Mouse (Mus musculus): Measurements from ENCODE around the gene Hes5. TPM values are rescaled to one million over a fixed set of nuclear protein-coding genes. Genes with fewer than 3 reads are reported as not detected.

Hes5 gene
- polyA plus RNA-seq, 2 experiments, result 0.77 to 1.6 TPM

DNA sequence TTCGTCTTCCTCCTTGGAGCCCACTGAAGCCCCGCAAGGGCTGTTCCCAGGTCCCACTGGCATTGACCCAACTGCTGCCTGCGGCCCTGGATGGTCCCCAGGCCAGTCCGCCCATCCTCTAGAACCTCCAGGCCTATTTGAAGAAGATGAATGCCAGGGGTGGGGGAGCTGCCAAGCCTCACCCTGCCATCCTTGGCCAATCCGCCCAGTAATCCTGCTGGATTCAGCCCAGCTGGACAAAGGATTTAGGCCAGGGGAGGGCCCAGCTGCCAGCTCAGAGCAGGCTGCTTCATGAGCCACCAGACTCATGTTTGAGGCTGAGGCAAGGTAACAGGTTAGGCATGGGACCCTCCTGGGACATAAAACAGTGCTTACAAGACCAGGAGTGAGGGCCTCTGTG, 50.1 kb downstream of the Hes5 start:
- WGBS, result 86% methylated on average over 5 of the region's 5 CpGs

DNA sequence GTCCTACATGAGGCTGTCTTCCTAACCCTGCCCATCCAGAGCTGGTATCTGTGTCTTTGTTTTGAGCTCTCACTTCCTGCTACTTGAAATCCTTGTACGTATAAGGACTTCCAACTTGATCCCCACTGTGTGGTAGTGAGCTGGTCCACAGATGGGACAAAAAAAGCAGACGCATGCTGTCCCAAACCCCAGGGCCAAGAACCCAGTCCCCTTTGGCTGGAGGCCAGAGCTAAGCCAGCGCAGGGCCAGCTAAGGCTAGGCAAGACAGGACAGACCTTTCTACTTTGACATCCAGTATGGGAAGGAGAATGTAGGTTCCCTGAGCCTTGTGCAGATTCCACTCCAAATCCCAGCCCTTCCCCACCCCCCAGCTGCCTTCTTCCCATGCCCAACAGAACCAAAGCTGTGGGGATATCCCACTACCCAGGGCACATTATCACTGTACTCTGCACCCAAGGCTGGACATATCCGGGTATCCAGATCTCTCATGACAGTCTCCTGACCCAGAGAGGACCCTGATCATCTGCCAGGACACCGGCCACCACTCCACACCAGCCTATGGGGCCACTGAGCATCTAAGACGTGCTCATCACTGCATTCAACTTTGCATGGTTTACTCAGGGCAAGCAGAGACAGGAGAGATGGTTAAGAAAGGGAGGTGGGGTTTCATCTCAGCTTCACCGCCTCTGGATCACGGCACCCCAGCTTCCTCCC, 50.7 kb downstream of the Hes5 start:
- Histone ChIP-seq H3K27me3 (ENCODE audit: control insufficient read depth, insufficient read depth, low read length) (no peaks in the 10 kb centered on the region), H3K9me3 (ENCODE audit: control insufficient read depth, low read length) (no peaks in the 10 kb centered on the region), H3K4me1 (ENCODE audit: control insufficient read depth, insufficient read depth, low read length) (no peaks in the 10 kb centered on the region), H3K9ac (ENCODE audit: low read depth, low read length, severe bottlenecking) (no peak overlapping the region), H3K4me2 (replicated peaks; ENCODE audit: low read depth, low read length, severe bottlenecking) (no peak overlapping the region), H3K36me3 (ENCODE audit: control insufficient read depth, insufficient read depth, low read length) (no peaks in the 10 kb centered on the region), H3K27ac (replicated peaks; ENCODE audit: low read depth, low read length) (no peak overlapping the region), H3K4me3 (replicated peaks; ENCODE audit: low read length) (no peak overlapping the region)
- no peak for ATAC-seq (ENCODE audit: low FRiP score, low read depth)
- TF ChIP-seq POLR2A (IDR thresholded peaks at IDR 0.05; ENCODE audit: borderline replicate concordance, extremely low read depth, insufficient read depth, insufficient read length), result no peak
- WGBS, result 70% methylated on average over 8 of the region's 8 CpGs
- DNase-seq (ENCODE audit: low spot score), result no peak

More for the DNA sequence above, 50.1 kb downstream of the Hes5 start:
- ATAC-seq (ENCODE audit: low FRiP score, low read depth) (no peak), DNase-seq (ENCODE audit: low spot score) (no peak)
- H3K9ac ChIP-seq (ENCODE audit: low read depth, low read length, severe bottlenecking), result no peak overlapping the region
- H3K36me3 ChIP-seq (ENCODE audit: control insufficient read depth, insufficient read depth, low read length), result no peaks in the 10 kb centered on the region
- no peaks in the 10 kb centered on the region for H3K27me3 ChIP-seq (ENCODE audit: control insufficient read depth, insufficient read depth, low read length)
- H3K27ac ChIP-seq (replicated peaks; ENCODE audit: low read depth, low read length), result no peak overlapping the region
- no peak for TF ChIP-seq POLR2A (IDR thresholded peaks at IDR 0.05; ENCODE audit: borderline replicate concordance, extremely low read depth, insufficient read depth, insufficient read length)
- no peak overlapping the region for H3K4me3 ChIP-seq (replicated peaks; ENCODE audit: low read length)
- H3K9me3 ChIP-seq (ENCODE audit: control insufficient read depth, low read length), result no peaks in the 10 kb centered on the region
- no peaks in the 10 kb centered on the region for H3K4me1 ChIP-seq (ENCODE audit: control insufficient read depth, insufficient read depth, low read length)
- H3K4me2 ChIP-seq (replicated peaks; ENCODE audit: low read depth, low read length, severe bottlenecking), result no peak overlapping the region

Other genes with a start within 250 kb of the Hes5 start
- gene Ttc34, start 123.5 kb upstream of the Hes5 start, polyA plus RNA-seq (2012; rRNA removed), result 0.09 and 0.13 TPM in 2 replicates
- 0.06 and 0.10 TPM in 2 replicates for gene Ttc34, start 123.5 kb upstream of the Hes5 start, polyA plus RNA-seq (2014; fragmentation: Nextera tagmentation; extraction: Ambion mirVana)
- gene Mmel1, start 91.3 kb upstream of the Hes5 start, polyA plus RNA-seq (2012; rRNA removed), result 0.11 and 0.15 TPM in 2 replicates
- gene Mmel1, start 91.3 kb upstream of the Hes5 start, polyA plus RNA-seq (2014; fragmentation: Nextera tagmentation; extraction: Ambion mirVana), result 0.10 TPM in 1 of 2 replicates, not detected in the other
- gene Fam213b, start 61.8 kb upstream of the Hes5 start, polyA plus RNA-seq (2012; rRNA removed), result 24.3 and 33.6 TPM in 2 replicates
- gene Fam213b, start 61.8 kb upstream of the Hes5 start, polyA plus RNA-seq (2014; fragmentation: Nextera tagmentation; extraction: Ambion mirVana), result 48.0 and 51.8 TPM in 2 replicates
- 4.1 and 5.8 TPM in 2 replicates for gene Tnfrsf14, start 32.4 kb upstream of the Hes5 start, polyA plus RNA-seq (2012; rRNA removed)
- 0.87 and 0.99 TPM in 2 replicates for gene Tnfrsf14, start 32.4 kb upstream of the Hes5 start, polyA plus RNA-seq (2014; fragmentation: Nextera tagmentation; extraction: Ambion mirVana)
- 76.3 and 86.2 TPM in 2 replicates for gene Pank4, start 3.2 kb downstream of the Hes5 start, polyA plus RNA-seq (2012; rRNA removed)
- 36.9 and 43.9 TPM in 2 replicates for gene Pank4, start 3.2 kb downstream of the Hes5 start, polyA plus RNA-seq (2014; fragmentation: Nextera tagmentation; extraction: Ambion mirVana)
- gene Plch2, start 95.9 kb downstream of the Hes5 start, polyA plus RNA-seq (2012; rRNA removed), result 11.4 and 15.1 TPM in 2 replicates
- gene Plch2, start 95.9 kb downstream of the Hes5 start, polyA plus RNA-seq (2014; fragmentation: Nextera tagmentation; extraction: Ambion mirVana), result 9.9 and 10.6 TPM in 2 replicates
- 24.4 and 28.0 TPM in 2 replicates for gene Pex10, start 106.1 kb downstream of the Hes5 start, polyA plus RNA-seq (2012; rRNA removed)
- 6.7 and 9.0 TPM in 2 replicates for gene Pex10, start 106.1 kb downstream of the Hes5 start, polyA plus RNA-seq (2014; fragmentation: Nextera tagmentation; extraction: Ambion mirVana)
- gene Rer1, start 125.5 kb downstream of the Hes5 start, polyA plus RNA-seq (2012; rRNA removed), result 121 and 129 TPM in 2 replicates
- gene Rer1, start 125.5 kb downstream of the Hes5 start, polyA plus RNA-seq (2014; fragmentation: Nextera tagmentation; extraction: Ambion mirVana), result 173 and 175 TPM in 2 replicates
- gene Morn1, start 125.7 kb downstream of the Hes5 start, polyA plus RNA-seq (2012; rRNA removed), result 6.5 and 7.9 TPM in 2 replicates
- gene Morn1, start 125.7 kb downstream of the Hes5 start, polyA plus RNA-seq (2014; fragmentation: Nextera tagmentation; extraction: Ambion mirVana), result 4.5 and 4.7 TPM in 2 replicates

Measured in limb, embryonic 14.5 days (tissue).